Mouse (Mus musculus) midbrain, embryonic 14.5 days (tissue): ENCODE measurements around the gene Axin1. TPM values are rescaled to one million over a fixed set of nuclear protein-coding genes. Genes with fewer than 3 reads are reported as not detected.

Experiments used
- polyA plus RNA-seq: library from polyadenylated mRNA; unstranded; fragments of >200 nt; fragmentation: Nextera tagmentation; extraction: Ambion mirVana; gene quantifications from 2 replicates; pipeline ENCODE4 v1.2.1, GENCODE M21; 2014

Gene Axin1
- polyA plus RNA-seq, 1 experiment from 2014 or later: 16.9 TPM

Other genes starting within 250 kb of the Axin1 start
- gene Rab40c, start 219.0 kb upstream of the Axin1 start, polyA plus RNA-seq: 29.4 and 46.9 TPM in 2 replicates
- gene Pigq, start 193.8 kb upstream of the Axin1 start, polyA plus RNA-seq: 53.6 and 57.9 TPM in 2 replicates
- gene Nhlrc4, start 193.7 kb upstream of the Axin1 start, polyA plus RNA-seq: 0.16 and 0.32 TPM in 2 replicates
- gene A930017K11Rik, start 186.1 kb upstream of the Axin1 start, polyA plus RNA-seq: 3.3 and 5.2 TPM in 2 replicates
- gene Capn15, start 152.9 kb upstream of the Axin1 start, polyA plus RNA-seq: 21.1 and 25.7 TPM in 2 replicates
- 27.4 and 28.6 TPM in 2 replicates for gene Rab11fip3, start 69.1 kb upstream of the Axin1 start, polyA plus RNA-seq
- gene Decr2, start 48.4 kb upstream of the Axin1 start, polyA plus RNA-seq: 21.0 and 21.5 TPM in 2 replicates
- 17.5 and 23.7 TPM in 2 replicates for gene Nme4, start 43.1 kb upstream of the Axin1 start, polyA plus RNA-seq
- 2.4 and 2.9 TPM in 2 replicates for gene Tmem8, start 25.4 kb upstream of the Axin1 start, polyA plus RNA-seq
- 170 and 190 TPM in 2 replicates for gene Mrpl28, start 15.2 kb upstream of the Axin1 start, polyA plus RNA-seq
- gene Pdia2, start 60.4 kb downstream of the Axin1 start, polyA plus RNA-seq: not detected in 2 replicates
- gene Rgs11, start 64.3 kb downstream of the Axin1 start, polyA plus RNA-seq: 2.6 and 5.2 TPM in 2 replicates
- 72.7 and 124 TPM in 2 replicates for gene Arhgdig, start 69.1 kb downstream of the Axin1 start, polyA plus RNA-seq
- gene Fam234a, start 105.6 kb downstream of the Axin1 start, polyA plus RNA-seq: 22.1 and 29.1 TPM in 2 replicates
- gene Luc7l, start 114.2 kb downstream of the Axin1 start, polyA plus RNA-seq: 85.7 and 119 TPM in 2 replicates